Mouse (Mus musculus) stomach, embryonic 14.5 days (tissue): ENCODE data around the gene Fbxo46. TPM values are rescaled to one million over a fixed set of nuclear protein-coding genes. Genes with fewer than 3 reads are reported as not detected.

Source experiments
- ATAC-seq: fragments of 200-750 bp; cut with Nextera tagmentation; 2 replicates; pipeline ENCODE4 v1.8.0; 2017; ENCODE audit warnings: low read depth, moderate TSS enrichment; ENCODE audit not compliant: insufficient number of reproducible peaks, insufficient read depth, low FRiP score
- H3K27ac ChIP-seq: fragments of 300-500 bp; sonication (generic); 2 replicates; pipeline ENCODE4 v1.5.1; 2014; ENCODE audit warnings: mild to moderate bottlenecking, low read length, moderate library complexity, mixed read lengths
- H3K27me3 ChIP-seq: fragments of 300-500 bp; sonication (generic); 2 replicates; pipeline ENCODE4 v1.6.1; 2014; ENCODE audit warnings: low read length, control low read depth, mixed read lengths; ENCODE audit not compliant: control insufficient read depth, insufficient read depth
- H3K36me3 ChIP-seq: fragments of 300-500 bp; sonication (generic); 2 replicates; pipeline ENCODE4 v1.6.1; 2014; ENCODE audit warnings: mild to moderate bottlenecking, control low read depth, low read length, moderate library complexity, mixed read lengths; ENCODE audit not compliant: control insufficient read depth, insufficient read depth
- H3K4me1 ChIP-seq: fragments of 300-500 bp; sonication (generic); 2 replicates; pipeline ENCODE4 v1.6.1; 2014; ENCODE audit warnings: low read length, control low read depth, mixed read lengths; ENCODE audit not compliant: control insufficient read depth, insufficient read depth
- H3K4me2 ChIP-seq: fragments of 300-500 bp; sonication (generic); replicated peaks from 2 replicates; pipeline ENCODE4 v1.6.1; 2014; ENCODE audit warnings: low read depth, low read length, control low read depth
- H3K4me3 ChIP-seq: fragments of 300-500 bp; sonication (generic); 2 replicates; pipeline ENCODE4 v1.5.1; 2014; ENCODE audit warnings: low read depth, low read length, control low read depth
- H3K9ac ChIP-seq: fragments of 300-500 bp; sonication (generic); replicated peaks from 2 replicates; pipeline ENCODE4 v1.6.1; 2014; ENCODE audit warnings: low read depth, mild to moderate bottlenecking, control low read depth, low read length, moderate library complexity, mixed read lengths
- H3K9me3 ChIP-seq: fragments of 300-500 bp; sonication (generic); 2 replicates; pipeline ENCODE4 v1.6.1; 2016; ENCODE audit warnings: low read depth, low read length, control low read depth; ENCODE audit not compliant: control insufficient read depth
- WGBS: fragments of 180-500 bp; shearing (Covaris S2); extraction: QIAGEN DNeasy Blood & Tissue Kit; methylation state at CpG from one replicate; pipeline ENCODE4 v1.1.7; 2014; 5-methylcytosine and 5-hydroxymethylcytosine counted together
- polyA plus RNA-seq: library from polyadenylated mRNA; unstranded; fragments of >200 nt; fragmentation: Nextera tagmentation; extraction: Ambion mirVana; gene quantifications from 2 replicates; pipeline ENCODE4 v1.2.1, GENCODE M21; 2014

Fbxo46 gene
- polyA plus RNA-seq, 1 experiment from 2014 or later = 9.1 TPM

DNA sequence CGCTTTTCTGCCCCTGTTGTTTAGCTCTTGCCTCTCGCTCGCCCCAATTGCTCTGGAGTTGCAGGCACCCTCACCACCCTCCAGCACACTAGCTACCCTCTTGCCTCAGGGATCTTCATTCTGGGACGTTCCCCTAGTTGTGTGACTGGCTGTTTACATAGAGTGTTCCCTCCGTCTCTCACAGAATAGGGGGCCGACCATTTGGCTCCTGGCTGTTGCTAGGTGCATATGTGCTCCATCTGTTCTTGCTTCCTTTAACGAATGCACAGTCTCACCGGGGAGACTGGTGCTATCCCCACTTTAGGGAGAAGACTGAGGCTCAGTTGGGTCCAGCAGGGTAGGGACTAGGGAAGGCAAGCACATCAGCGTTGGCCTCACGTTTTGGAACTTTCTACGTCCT is 38.9 kb downstream of the Fbxo46 start:
- H3K36me3 ChIP-seq = peaks cover 6% of the 10 kb centered on the region
- 55% methylated on average over 11 of the region's 11 CpGs for WGBS

DNA sequence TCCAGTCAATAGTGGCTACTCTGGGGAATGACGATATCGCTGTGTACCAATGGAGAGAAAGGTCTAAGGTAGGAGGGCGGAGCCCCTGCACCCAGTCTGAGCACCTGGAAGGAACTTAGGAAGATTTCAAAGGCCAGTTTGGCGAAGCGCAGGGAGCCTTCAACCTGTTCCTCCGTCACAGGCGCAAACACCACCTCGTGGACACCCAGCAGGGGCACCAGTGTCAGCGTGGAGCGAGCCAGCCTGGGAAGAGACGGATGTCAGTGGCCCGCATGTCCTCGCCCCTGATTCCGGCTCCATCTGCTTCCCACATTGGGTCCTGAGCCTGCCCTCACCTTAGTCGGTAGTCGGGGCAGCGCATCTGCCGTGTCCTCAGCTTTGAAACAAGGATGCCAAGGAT is 39.8 kb downstream of the Fbxo46 start:
- peak overlapping the region; percentile 37 for H3K4me3 ChIP-seq
- H3K27me3 ChIP-seq = 0 out of 2 replicates have a peak, but pooled peaks cover 6% of the 10 kb centered on the region
- no peak overlapping the region for H3K9ac ChIP-seq
- ATAC-seq = no peak
- WGBS = 12% methylated on average over 18 of the region's 18 CpGs
- H3K9me3 ChIP-seq = no peaks in the 10 kb centered on the region
- no peak overlapping the region for H3K27ac ChIP-seq
- H3K36me3 ChIP-seq = no peaks in the 10 kb centered on the region; the same call in 1 of the 2 replicates
- H3K4me1 ChIP-seq = peaks cover 18% of the 10 kb centered on the region
- H3K4me2 ChIP-seq = peak overlapping the region; percentile 74

More for the DNA sequence above, 38.9 kb downstream of the Fbxo46 start:
- Histone ChIP-seq H3K9ac (no peak overlapping the region), H3K4me2 (no peak overlapping the region), H3K4me1 (peaks cover 16% of the 10 kb centered on the region), H3K27ac (no peak overlapping the region), H3K27me3 (0 out of 2 replicates have a peak, but pooled peaks cover 6% of the 10 kb centered on the region), H3K9me3 (no peaks in the 10 kb centered on the region), H3K4me3 (no peak overlapping the region)
- no peak for ATAC-seq

GRCm38 (mm10) chr7:19160115-19160514 is 40.5 kb downstream of the Fbxo46 start:
- no peaks in the 10 kb centered on the region for H3K9me3 ChIP-seq
- peaks cover 25% of the 10 kb centered on the region for H3K4me1 ChIP-seq
- no peaks in the 10 kb centered on the region for H3K36me3 ChIP-seq
- no peak overlapping the region; the same call in 1 of the 2 replicates for H3K9ac ChIP-seq
- 0 out of 2 replicates have a peak, but pooled peaks cover 6% of the 10 kb centered on the region for H3K27me3 ChIP-seq
- 1% methylated on average over 20 of the region's 20 CpGs for WGBS
- H3K4me3 ChIP-seq = peak overlapping the region; percentile 37
- H3K27ac ChIP-seq = no peak overlapping the region
- ATAC-seq = peak; percentile 48; the same call in 1 of the 2 replicates
- peak overlapping the region; percentile 74 for H3K4me2 ChIP-seq

- ATAC-seq = no peak
These were observed 43.3 kb downstream of the Fbxo46 start for GRCm38 (mm10) chr7:19162928-19163327.

DNA sequence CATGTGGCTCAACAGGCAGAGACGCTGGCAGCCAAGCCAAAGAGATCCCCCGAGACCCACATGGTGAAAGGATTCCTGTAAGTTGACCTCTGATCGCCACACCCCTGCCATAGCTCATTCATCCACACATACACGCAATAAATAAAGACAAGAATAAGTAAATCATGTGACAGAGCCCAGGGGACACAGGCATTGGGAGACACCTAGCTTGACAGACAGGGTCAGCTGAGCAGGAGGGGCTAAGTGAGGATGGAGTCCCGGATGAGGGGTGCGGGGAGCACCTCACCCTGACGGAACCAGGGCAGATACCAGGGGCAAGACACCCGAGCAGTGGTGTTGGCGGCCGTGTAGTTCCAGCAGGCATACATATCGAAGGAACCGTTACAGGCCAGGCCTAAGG is 44.1 kb downstream of the Fbxo46 start:
- Histone ChIP-seq H3K36me3 (no peaks in the 10 kb centered on the region), H3K9ac (no peak overlapping the region), H3K4me2 (peak overlapping the region; percentile 25), H3K4me3 (no peak overlapping the region), H3K9me3 (no peaks in the 10 kb centered on the region), H3K4me1 (peaks cover 24% of the 10 kb centered on the region), H3K27ac (no peak overlapping the region), H3K27me3 (0 out of 2 replicates have a peak, but pooled peaks cover 6% of the 10 kb centered on the region)
- WGBS = 15% methylated on average over 12 of the region's 12 CpGs
- ATAC-seq = no peak; the same call in 1 of the 2 replicates

More at GRCm38 (mm10) chr7:19162928-19163327, 43.3 kb downstream of the Fbxo46 start:
- H3K9me3 ChIP-seq = no peaks in the 10 kb centered on the region
- H3K4me3 ChIP-seq = no peak overlapping the region
- no peaks in the 10 kb centered on the region for H3K36me3 ChIP-seq
- H3K27me3 ChIP-seq = 0 out of 2 replicates have a peak, but pooled peaks cover 6% of the 10 kb centered on the region
- H3K9ac ChIP-seq = no peak overlapping the region
- no peak overlapping the region for H3K4me2 ChIP-seq
- WGBS = 87% methylated on average over 7 of the region's 7 CpGs
- no peak overlapping the region for H3K27ac ChIP-seq
- H3K4me1 ChIP-seq = peaks cover 24% of the 10 kb centered on the region

- no peaks in the 10 kb centered on the region for H3K36me3 ChIP-seq
- H3K4me1 ChIP-seq = peaks cover 24% of the 10 kb centered on the region
- H3K27me3 ChIP-seq = 0 out of 2 replicates have a peak, but pooled peaks cover 6% of the 10 kb centered on the region
- H3K4me3 ChIP-seq = no peak overlapping the region
- H3K4me2 ChIP-seq = peak overlapping the region; percentile 25
- 0% methylated on average over 6 of the region's 6 CpGs for WGBS
- peak; percentile 57 for ATAC-seq
- H3K9me3 ChIP-seq = no peaks in the 10 kb centered on the region
- H3K27ac ChIP-seq = no peak overlapping the region
- H3K9ac ChIP-seq = no peak overlapping the region
These were observed 44.5 kb downstream of the Fbxo46 start for GRCm38 (mm10) chr7:19164189-19164588.

- 0 out of 2 replicates have a peak, but pooled peaks have one; percentile 25 for ATAC-seq
- 0 out of 2 replicates have a peak, but pooled peaks cover 2% of the 10 kb centered on the region for H3K27me3 ChIP-seq
- peaks cover 24% of the 10 kb centered on the region for H3K4me1 ChIP-seq
- no peak overlapping the region for H3K9ac ChIP-seq
- no peaks in the 10 kb centered on the region for H3K9me3 ChIP-seq
- H3K4me2 ChIP-seq = peak overlapping the region; percentile 25; the same call in 1 of the 2 replicates
- H3K27ac ChIP-seq = no peak overlapping the region
- no peaks in the 10 kb centered on the region for H3K36me3 ChIP-seq
- no peak overlapping the region for H3K4me3 ChIP-seq
- under 1% methylated on average over 13 of the region's 13 CpGs for WGBS
These were observed 45.3 kb downstream of the Fbxo46 start for GRCm38 (mm10) chr7:19164978-19165377.

- Histone ChIP-seq H3K27me3 (no peaks in the 10 kb centered on the region), H3K9me3 (no peaks in the 10 kb centered on the region), H3K4me3 (no peak within 1 kb of the TSS), H3K27ac (no peak within 1 kb of the TSS), H3K36me3 (no peaks in the 10 kb centered on the region), H3K4me2 (peak within 1 kb of the TSS; percentile 25; the same call in 1 of the 2 replicates), H3K9ac (no peak within 1 kb of the TSS), H3K4me1 (peaks cover 22% of the 10 kb centered on the region)
- WGBS = 9% methylated on average over 14 of the region's 14 CpGs
- ATAC-seq = peak; percentile 20; the same call in 1 of the 2 replicates
These were observed 46.2 kb downstream of the Fbxo46 start, which contains the start of gene Gipr for GRCm38 (mm10) chr7:19165656-19166423. Gipr (minus strand) TSS chr7:19166127.
